Mouse (Mus musculus): Measurements from ENCODE around the gene Emilin2.

- TF ChIP-seq CTCF (IDR thresholded peaks at IDR 0.05; ENCODE audit: borderline replicate concordance, extremely low read depth, insufficient read depth, insufficient read length) (no peak), POLR2A (IDR thresholded peaks at IDR 0.05; ENCODE audit: borderline replicate concordance, extremely low read depth, insufficient read depth, insufficient read length, poor library complexity, severe bottlenecking) (no peak)
These were observed 94.6 kb downstream of the Emilin2 start for GRCm38 (mm10) chr17:71217111-71217685.
